ENCODE assay signal across 7 mouse cellular contexts in the genomic region with DNA sequence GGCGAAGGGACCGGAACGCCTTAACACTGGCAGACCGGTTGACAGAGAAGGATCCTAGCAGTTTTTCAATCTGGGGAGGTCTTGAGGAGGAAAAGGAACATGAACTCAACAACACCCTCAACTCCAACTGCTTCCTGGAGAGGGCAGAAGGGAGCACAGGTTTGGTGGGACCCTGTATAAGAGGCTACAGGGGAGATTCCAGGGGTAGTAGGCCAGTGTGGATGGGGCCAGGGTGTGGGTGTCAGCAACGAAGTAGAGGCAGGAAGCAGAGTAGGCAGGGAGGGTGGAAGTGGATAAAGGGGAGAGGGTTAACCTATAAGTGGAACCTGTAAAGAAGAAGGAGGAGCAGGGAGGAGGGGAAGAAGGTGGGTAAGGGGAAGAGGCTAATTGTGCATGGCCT. TPM values are rescaled to one million over a fixed set of nuclear protein-coding genes. Genes with fewer than 3 reads are reported as not detected.
DNase-seq lines count a peak whose midpoint lies in the region; ATAC-seq and TF ChIP-seq lines count a peak whose summit lies in the region.

No protein-coding gene starts in this region.

- peak; percentile 9 for TF ChIP-seq CTCF in ES-Bruce4 (IDR thresholded peaks at IDR 0.05; ENCODE audit: low read depth, low read length)

- peak overlapping the region; percentile 50; the same call in 1 of the 2 replicates for H3K9ac ChIP-seq in ES-Bruce4 (ENCODE audit: low read depth, poor library complexity, severe bottlenecking)
- H3K9ac ChIP-seq in hindbrain, embryonic 12.5 days, result 0 out of 2 replicates have a peak overlapping the region, but pooled peaks have one; percentile 2
- H3K9ac ChIP-seq in midbrain, embryonic 15.5 days, result no peak overlapping the region

- H3K4me2 ChIP-seq in hindbrain, embryonic 12.5 days (replicated peaks), result peak overlapping the region; percentile 62
- H3K4me2 ChIP-seq in midbrain, embryonic 15.5 days, result peak overlapping the region; percentile 79; the same call in 1 of the 2 replicates

- H3K9me3 ChIP-seq in ES-Bruce4 (replicated peaks; ENCODE audit: control insufficient read depth, insufficient read depth, low read length, poor library complexity, severe bottlenecking), result no peaks in the 10 kb centered on the region
- no peaks in the 10 kb centered on the region for H3K9me3 ChIP-seq in hindbrain, embryonic 12.5 days (replicated peaks)
- no peaks in the 10 kb centered on the region for H3K9me3 ChIP-seq in midbrain, embryonic 15.5 days

- TF ChIP-seq EP300 in ES-Bruce4 (IDR thresholded peaks at IDR 0.05; ENCODE audit: insufficient read depth, low read depth, low read length), result no peak

- H3K4me3 ChIP-seq in ES-Bruce4 (ENCODE audit: low read depth, low read length), result no peak overlapping the region
- H3K4me3 ChIP-seq in hindbrain, embryonic 12.5 days, result no peak overlapping the region
- H3K4me3 ChIP-seq in midbrain, embryonic 15.5 days, result no peak overlapping the region

- no peak for TF ChIP-seq POLR2A in ES-Bruce4 (IDR thresholded peaks at IDR 0.05; ENCODE audit: insufficient read depth, low read length)

- no peaks in the 10 kb centered on the region for H3K27me3 ChIP-seq in ES-Bruce4 (ENCODE audit: control insufficient read depth, insufficient read depth, low read length, poor library complexity, severe bottlenecking)
- H3K27me3 ChIP-seq in hindbrain, embryonic 12.5 days, result no peaks in the 10 kb centered on the region
- H3K27me3 ChIP-seq in midbrain, embryonic 15.5 days (replicated peaks), result no peaks in the 10 kb centered on the region

- peak; percentile 76 for DNase-seq in 416B (ENCODE audit: low read depth)
- no peak for DNase-seq in frontal cortex, postnatal 10 days (ENCODE audit: low spot score in 2 of 2)
- no peak for DNase-seq in urinary bladder, postnatal 36 days (ENCODE audit: low spot score in 2 of 2)
- no peak for DNase-seq in layer of hippocampus, postnatal 10 days (ENCODE audit: low spot score in 2 of 2)

- no peak; the same call in 1 of the 2 replicates for ATAC-seq in hindbrain, embryonic 12.5 days (ENCODE audit: low FRiP score)
- ATAC-seq in midbrain, embryonic 15.5 days (replicated peaks), result peak; percentile 32

- 65% methylated on average over 5 of the region's 5 CpGs for WGBS in hindbrain, embryonic 12.5 days
- 56% methylated on average over 5 of the region's 5 CpGs for WGBS in midbrain, embryonic 15.5 days

- H3K36me3 ChIP-seq in ES-Bruce4 (ENCODE audit: control insufficient read depth, insufficient read depth, low read length, poor library complexity, severe bottlenecking), result no peaks in the 10 kb centered on the region
- no peaks in the 10 kb centered on the region for H3K36me3 ChIP-seq in hindbrain, embryonic 12.5 days
- H3K36me3 ChIP-seq in midbrain, embryonic 15.5 days (replicated peaks), result no peaks in the 10 kb centered on the region

- H3K4me1 ChIP-seq in ES-Bruce4 (ENCODE audit: control insufficient read depth, insufficient read depth, low read length), result peaks cover 2% of the 10 kb centered on the region
- peaks cover 10% of the 10 kb centered on the region for H3K4me1 ChIP-seq in hindbrain, embryonic 12.5 days
- peaks cover 12% of the 10 kb centered on the region for H3K4me1 ChIP-seq in midbrain, embryonic 15.5 days

- no peak overlapping the region; the same call in 1 of the 2 replicates for H3K27ac ChIP-seq in ES-Bruce4 (ENCODE audit: insufficient read depth, low read length)
- H3K27ac ChIP-seq in hindbrain, embryonic 12.5 days, result peak overlapping the region; percentile 98
- peak overlapping the region; percentile 98 for H3K27ac ChIP-seq in midbrain, embryonic 15.5 days

RNA-seq across cellular contexts. Expression of gene Hist1h4j, which starts 1.4 kb away (rescaled TPM):
- polyA plus RNA-seq in ES-Bruce4 (2011; ENCODE audit: insufficient read depth, insufficient read length, low read depth, missing spikeins), result 8.2 and 13.4 TPM in 2 replicates
- 0.98 and 1.0 TPM in 2 replicates for polyA plus RNA-seq in hindbrain, embryonic 12.5 days (2016; fragmentation: Nextera tagmentation; extraction: Ambion mirVana)
- polyA plus RNA-seq in midbrain, embryonic 15.5 days (2015; fragmentation: Nextera tagmentation; extraction: Ambion mirVana), result 0.93 TPM in 1 of 2 replicates, not detected in the other
- total RNA-seq in layer of hippocampus, postnatal 10 days (2021), result 10 to 100 TPM; 22.7 to 23.3 TPM

RNA-seq across cellular contexts. Expression of gene Hist1h2bm, which starts 11.6 kb away (rescaled TPM):
- polyA plus RNA-seq in ES-Bruce4 (2011; ENCODE audit: insufficient read depth, insufficient read length, low read depth, missing spikeins), result 14.2 and 21.7 TPM in 2 replicates
- polyA plus RNA-seq in hindbrain, embryonic 12.5 days (2016; fragmentation: Nextera tagmentation; extraction: Ambion mirVana), result 2.6 and 4.9 TPM in 2 replicates
- 0.39 and 1.7 TPM in 2 replicates for polyA plus RNA-seq in midbrain, embryonic 15.5 days (2015; fragmentation: Nextera tagmentation; extraction: Ambion mirVana)
- total RNA-seq in layer of hippocampus, postnatal 10 days (2021), result 10 to 100 TPM; 17.6 to 20.3 TPM

RNA-seq across cellular contexts. Expression of gene Hist1h3h, which starts 16.0 kb away (rescaled TPM):
- polyA plus RNA-seq in ES-Bruce4 (2011; ENCODE audit: insufficient read depth, insufficient read length, low read depth, missing spikeins), result 25.3 and 31.8 TPM in 2 replicates
- 8.9 and 18.3 TPM in 2 replicates for polyA plus RNA-seq in hindbrain, embryonic 12.5 days (2016; fragmentation: Nextera tagmentation; extraction: Ambion mirVana)
- polyA plus RNA-seq in midbrain, embryonic 15.5 days (2015; fragmentation: Nextera tagmentation; extraction: Ambion mirVana), result 1.1 TPM in 1 of 2 replicates, not detected in the other
- 100 to 1,000 TPM; 100 to 141 TPM for total RNA-seq in layer of hippocampus, postnatal 10 days (2021)

RNA-seq across cellular contexts. Expression of gene Hist1h4k, which starts 16.8 kb away (rescaled TPM):
- 16.3 and 17.1 TPM in 2 replicates for polyA plus RNA-seq in ES-Bruce4 (2011; ENCODE audit: insufficient read depth, insufficient read length, low read depth, missing spikeins)
- 2.9 TPM in 1 of 2 replicates, not detected in the other for polyA plus RNA-seq in hindbrain, embryonic 12.5 days (2016; fragmentation: Nextera tagmentation; extraction: Ambion mirVana)
- polyA plus RNA-seq in midbrain, embryonic 15.5 days (2015; fragmentation: Nextera tagmentation; extraction: Ambion mirVana), result 1.8 and 4.2 TPM in 2 replicates
- total RNA-seq in layer of hippocampus, postnatal 10 days (2021), result 100 to 1,000 TPM; 312 to 419 TPM

RNA-seq across cellular contexts. Expression of gene Hist1h2ai, which starts 17.2 kb away (rescaled TPM):
- polyA plus RNA-seq in ES-Bruce4 (2011; ENCODE audit: insufficient read depth, insufficient read length, low read depth, missing spikeins), result 3.6 TPM in 1 of 2 replicates, not detected in the other
- 17.3 and 29.5 TPM in 2 replicates for polyA plus RNA-seq in hindbrain, embryonic 12.5 days (2016; fragmentation: Nextera tagmentation; extraction: Ambion mirVana)
- polyA plus RNA-seq in midbrain, embryonic 15.5 days (2015; fragmentation: Nextera tagmentation; extraction: Ambion mirVana), result 3.9 and 10.3 TPM in 2 replicates
- 10 to 100 TPM; 69.8 to 77.4 TPM for total RNA-seq in layer of hippocampus, postnatal 10 days (2021)
